Mouse (Mus musculus) ES-E14 (cell line): Measurements from ENCODE around the gene Iqcd. TPM values are rescaled to one million over a fixed set of nuclear protein-coding genes. Genes with fewer than 3 reads are reported as not detected.

ENCODE experiments used
- DNase-seq: peaks from one replicate; pipeline ENCODE4 v3.0.0-alpha.2; 2013; ENCODE audit warnings: low read depth, low spot score
- H3K27ac ChIP-seq: 2 replicates; pipeline ENCODE4 v1.5.1; 2012; ENCODE audit warnings: low read depth, mild to moderate bottlenecking, low read length, moderate library complexity, mixed read lengths; ENCODE audit not compliant: poor library complexity, insufficient read depth, severe bottlenecking
- H3K36me3 ChIP-seq: 2 replicates; pipeline ENCODE4 v1.6.1; 2012; ENCODE audit warnings: mild to moderate bottlenecking, low read length, moderate library complexity, mixed read lengths; ENCODE audit not compliant: control insufficient read depth, poor library complexity, insufficient read depth, severe bottlenecking
- H3K4me1 ChIP-seq, 2 experiments: fragments of 150-350 bp in 1 of 2; sonication (generic) in 1 of 2; 2 replicates each; pipeline ENCODE4 v1.6.1; 2012; ENCODE audit warnings: low read length in 2 of 2, mild to moderate bottlenecking in 1 of 2, mixed read lengths in 1 of 2; ENCODE audit not compliant: control insufficient read depth in 2 of 2, insufficient read depth in 2 of 2, poor library complexity in 1 of 2
- H3K4me3 ChIP-seq, 2 experiments: fragments of 150-350 bp in 1 of 2; sonication (generic) in 1 of 2; 2 replicates each; pipeline ENCODE4 v1.5.1; 2012; ENCODE audit warnings: low read length in 2 of 2, low read depth in 1 of 2, mild to moderate bottlenecking in 1 of 2, mixed read lengths in 1 of 2; ENCODE audit not compliant: insufficient read depth in 1 of 2, poor library complexity in 1 of 2, severe bottlenecking in 1 of 2
- H3K9ac ChIP-seq: 2 replicates; pipeline ENCODE4 v1.6.1; 2012; ENCODE audit warnings: low read depth, mild to moderate bottlenecking, low read length, mixed read lengths; ENCODE audit not compliant: poor library complexity, insufficient read depth, severe bottlenecking
- H3K9me3 ChIP-seq: fragments of 150-350 bp; sonication (generic); 2 replicates; pipeline ENCODE4 v1.6.1; 2012; ENCODE audit warnings: low read depth, mild to moderate bottlenecking, low read length; ENCODE audit not compliant: control insufficient read depth, insufficient read depth
- CHD2 ChIP-seq: IDR thresholded peaks from 2 replicates; pipeline ENCODE4 v1.6.1; 2014; ENCODE audit warnings: mild to moderate bottlenecking, low read depth, low read length, inconsistent platforms
- HCFC1 ChIP-seq: IDR thresholded peaks from 2 replicates; pipeline ENCODE4 v1.6.1; 2012; ENCODE audit warnings: low read length, inconsistent platforms, borderline replicate concordance; ENCODE audit not compliant: insufficient read depth
- MAFK ChIP-seq: IDR thresholded peaks from 2 replicates; pipeline ENCODE4 v1.6.1; 2014; ENCODE audit warnings: mild to moderate bottlenecking, low read depth, low read length, inconsistent platforms; ENCODE audit not compliant: insufficient read depth
- ZC3H11A ChIP-seq: IDR thresholded peaks from 2 replicates; pipeline ENCODE4 v1.6.1; 2012; ENCODE audit warnings: low read depth, mild to moderate bottlenecking, inconsistent platforms, low read length, borderline replicate concordance
- ZNF384 ChIP-seq: IDR thresholded peaks from 2 replicates; pipeline ENCODE4 v1.6.1; 2012; ENCODE audit warnings: low read depth, low read length, inconsistent platforms
- in situ Hi-C, 2 experiments: fragments of 600-800 bp; cut with MboI; formaldehyde crosslinking; loops; one replicate each; pipeline ENCODE4 v1.15.1; 2025; ENCODE audit warnings: low sequenced_read_pairs in 2 of 2, inconsistent platforms in 1 of 2; ENCODE audit not compliant: unreplicated experiment in 2 of 2
- total RNA-seq: library from RNA; depleted of rRNA; stranded (reverse); fragments of 300-350 nt; gene quantifications from 2 replicates; pipeline ENCODE4 v1.2.3, GENCODE M21; 2012

The Iqcd gene
- total RNA-seq, 1 experiment = not detected

- H3K4me3 ChIP-seq = no peak overlapping the region
- peaks cover 2 to 21% of the 10 kb centered on the region in 2 experiments; a peak in 3 of 4 replicates for H3K4me1 ChIP-seq
- in situ Hi-C loops = no loop called here
- H3K9me3 ChIP-seq = no peaks in the 10 kb centered on the region
- H3K9ac ChIP-seq = no peak overlapping the region
- no peak for DNase-seq
- no peaks in the 10 kb centered on the region for H3K36me3 ChIP-seq
- H3K27ac ChIP-seq = no peak overlapping the region
- TF ChIP-seq CHD2 = no peak
These were observed 12.0 kb upstream of the Iqcd start for GRCm38 (mm10) chr5:120576781-120577301.

- DNase-seq = no peak
- TF ChIP-seq ZNF384 (no peak), MAFK (no peak), CHD2 (no peak), ZC3H11A (no peak), HCFC1 (no peak)
- no peaks in the 10 kb centered on the region for H3K9me3 ChIP-seq
- no peak overlapping the region for H3K4me3 ChIP-seq
- no peak overlapping the region for H3K9ac ChIP-seq
- in situ Hi-C loops = no loop called here
- no peak overlapping the region for H3K27ac ChIP-seq
- no peaks in the 10 kb centered on the region for H3K36me3 ChIP-seq
- peaks cover 2 to 24% of the 10 kb centered on the region in 2 experiments; a peak in 3 of 4 replicates for H3K4me1 ChIP-seq
These were observed 10.8 kb upstream of the Iqcd start for GRCm38 (mm10) chr5:120577935-120578441.

- Histone ChIP-seq H3K27ac (no peak overlapping the region), H3K9ac (no peak overlapping the region), H3K36me3 (no peaks in the 10 kb centered on the region), H3K9me3 (no peaks in the 10 kb centered on the region), H3K4me1 (peaks cover 2 to 24% of the 10 kb centered on the region in 2 experiments; a peak in 3 of 4 replicates), H3K4me3 (no peak overlapping the region)
- DNase-seq = no peak
- in situ Hi-C loops = no loop called here
- TF ChIP-seq CHD2 (no peak), HCFC1 (no peak), ZNF384 (no peak), MAFK (no peak), ZC3H11A (no peak)
These were observed 10.2 kb upstream of the Iqcd start for GRCm38 (mm10) chr5:120578504-120579081.

- Histone ChIP-seq H3K27ac (no peak overlapping the region), H3K4me3 (no peak overlapping the region), H3K36me3 (no peaks in the 10 kb centered on the region), H3K9ac (peak overlapping the region; percentile 10; the same call in 1 of the 2 replicates), H3K9me3 (no peaks in the 10 kb centered on the region), H3K4me1 (peaks cover 2 to 24% of the 10 kb centered on the region in 2 experiments; a peak in 3 of 4 replicates)
- in situ Hi-C loops = no loop called here
- DNase-seq = no peak
- no peak for TF ChIP-seq HCFC1
- no peak for TF ChIP-seq ZC3H11A
- TF ChIP-seq MAFK = no peak
- TF ChIP-seq ZNF384 = no peak
- TF ChIP-seq CHD2 = no peak
These were observed 9.5 kb upstream of the Iqcd start for GRCm38 (mm10) chr5:120579211-120579897.
